Mouse (Mus musculus) embryonic facial prominence, embryonic 15.5 days (tissue): ENCODE data around the gene Wdr27. TPM values are rescaled to one million over a fixed set of nuclear protein-coding genes. Genes with fewer than 3 reads are reported as not detected.
"Not testable (repeated sequence)": the region's sequence is repeated elsewhere in the genome, so short reads cannot be mapped to it uniquely, and the experiment has no call there.

Experiments used
- ATAC-seq: fragments of 200-750 bp; cut with Nextera tagmentation; 2 replicates; pipeline ENCODE4 v1.8.0; 2017; ENCODE audit warnings: low read depth, moderate TSS enrichment; ENCODE audit not compliant: insufficient number of reproducible peaks, low FRiP score, low TSS enrichment
- H3K27ac ChIP-seq: fragments of 300-500 bp; sonication (generic); replicated peaks from 2 replicates; pipeline ENCODE4 v1.5.1; 2015; ENCODE audit warnings: mild to moderate bottlenecking, inconsistent platforms
- H3K27me3 ChIP-seq: fragments of 300-500 bp; sonication (generic); 2 replicates; pipeline ENCODE4 v1.6.1; 2015; ENCODE audit warnings: inconsistent platforms
- H3K36me3 ChIP-seq: fragments of 300-500 bp; sonication (generic); 2 replicates; pipeline ENCODE4 v1.6.1; 2015; ENCODE audit warnings: mild to moderate bottlenecking, inconsistent platforms
- H3K4me1 ChIP-seq: fragments of 300-500 bp; sonication (generic); 2 replicates; pipeline ENCODE4 v1.6.1; 2015; ENCODE audit warnings: inconsistent platforms
- H3K4me2 ChIP-seq: fragments of 300-500 bp; sonication (generic); replicated peaks from 2 replicates; pipeline ENCODE4 v1.6.1; 2015; ENCODE audit warnings: mild to moderate bottlenecking, inconsistent platforms
- H3K4me3 ChIP-seq: fragments of 300-500 bp; sonication (generic); replicated peaks from 2 replicates; pipeline ENCODE4 v1.5.1; 2015; ENCODE audit warnings: mild to moderate bottlenecking, inconsistent platforms
- H3K9ac ChIP-seq: fragments of 300-500 bp; sonication (generic); 2 replicates; pipeline ENCODE4 v1.6.1; 2015; ENCODE audit warnings: inconsistent platforms
- H3K9me3 ChIP-seq: fragments of 300-500 bp; sonication (generic); replicated peaks from 2 replicates; pipeline ENCODE4 v1.6.1; 2016; ENCODE audit warnings: inconsistent platforms
- WGBS: fragments of 180-500 bp; shearing (Covaris S2); methylation state at CpG from one replicate; pipeline ENCODE4 v1.1.7; 2015; 5-methylcytosine and 5-hydroxymethylcytosine counted together
- polyA plus RNA-seq: library from polyadenylated mRNA; unstranded; fragments of >200 nt; fragmentation: Nextera tagmentation; extraction: Ambion mirVana; gene quantifications from 2 replicates; pipeline ENCODE4 v1.2.1, GENCODE M21; 2015

The Wdr27 gene
- polyA plus RNA-seq, 1 experiment from 2014 or later = 13.1 TPM

DNA sequence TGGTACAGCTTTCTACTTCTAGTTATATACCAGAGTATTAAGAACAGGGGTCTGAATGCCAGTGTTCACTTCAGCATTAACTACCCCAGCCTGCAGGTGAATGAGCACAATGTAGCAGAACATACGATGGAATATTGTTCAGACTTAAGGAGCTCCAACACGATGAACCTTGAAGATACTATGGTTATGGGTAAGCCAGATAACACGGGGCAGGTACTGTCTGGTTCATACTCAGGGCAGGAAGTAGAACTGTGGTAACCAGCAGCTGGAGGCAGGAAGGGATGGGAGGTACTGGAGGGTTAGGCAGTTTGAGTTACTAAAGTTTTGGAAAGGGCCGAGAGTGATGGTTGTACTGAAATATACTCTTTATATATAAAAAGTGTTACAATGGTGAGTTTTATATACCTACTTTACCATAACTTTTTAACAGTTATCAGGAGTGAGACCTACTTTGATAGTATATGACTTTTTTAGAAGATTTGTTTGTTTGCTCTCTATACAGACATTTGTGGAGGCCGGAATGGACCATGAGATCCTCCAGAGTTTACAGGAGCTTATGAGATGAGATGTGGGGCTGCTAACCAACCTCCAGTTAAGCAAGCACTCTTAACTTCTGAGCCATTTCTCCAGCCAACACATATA is 15.8 kb upstream of the Wdr27 start:
- Histone ChIP-seq H3K9me3 (no peaks in the 10 kb centered on the region), H3K4me3 (no peak overlapping the region), H3K36me3 (peaks cover 11% of the 10 kb centered on the region), H3K27me3 (no peaks in the 10 kb centered on the region), H3K27ac (no peak overlapping the region), H3K4me1 (peaks cover 6% of the 10 kb centered on the region), H3K4me2 (no peak overlapping the region), H3K9ac (no peak overlapping the region)
- no peak for ATAC-seq
- 84% methylated on average over 5 of the region's 5 CpGs for WGBS

DNA sequence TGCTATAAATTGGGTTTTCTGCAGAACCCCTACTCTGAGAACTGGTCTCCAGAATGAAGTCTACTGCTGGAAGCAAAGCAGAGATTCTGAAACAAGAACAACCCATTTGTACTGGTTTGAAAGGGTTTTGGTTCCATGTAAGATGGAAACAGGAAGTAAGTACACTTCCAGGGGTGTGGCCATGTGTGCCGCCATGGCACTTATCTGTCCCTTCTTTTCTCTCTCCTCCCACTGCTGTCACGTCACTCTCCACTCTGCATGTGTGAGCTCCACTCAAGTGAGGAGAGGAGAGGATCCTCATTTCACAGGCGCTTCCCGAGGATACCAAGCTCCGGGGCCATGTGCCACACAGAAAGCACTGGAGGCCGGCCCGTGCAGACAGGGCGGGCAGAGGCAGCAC is 10.5 kb upstream of the Wdr27 start:
- no peak for ATAC-seq
- no peak overlapping the region for H3K4me2 ChIP-seq
- peaks cover 48% of the 10 kb centered on the region for H3K36me3 ChIP-seq
- H3K4me3 ChIP-seq = no peak overlapping the region
- no peaks in the 10 kb centered on the region for H3K4me1 ChIP-seq
- H3K27me3 ChIP-seq = no peaks in the 10 kb centered on the region
- 89% methylated on average over 8 of the region's 8 CpGs for WGBS
- H3K9me3 ChIP-seq = no peaks in the 10 kb centered on the region
- no peak overlapping the region for H3K27ac ChIP-seq
- H3K9ac ChIP-seq = no peak overlapping the region

DNA sequence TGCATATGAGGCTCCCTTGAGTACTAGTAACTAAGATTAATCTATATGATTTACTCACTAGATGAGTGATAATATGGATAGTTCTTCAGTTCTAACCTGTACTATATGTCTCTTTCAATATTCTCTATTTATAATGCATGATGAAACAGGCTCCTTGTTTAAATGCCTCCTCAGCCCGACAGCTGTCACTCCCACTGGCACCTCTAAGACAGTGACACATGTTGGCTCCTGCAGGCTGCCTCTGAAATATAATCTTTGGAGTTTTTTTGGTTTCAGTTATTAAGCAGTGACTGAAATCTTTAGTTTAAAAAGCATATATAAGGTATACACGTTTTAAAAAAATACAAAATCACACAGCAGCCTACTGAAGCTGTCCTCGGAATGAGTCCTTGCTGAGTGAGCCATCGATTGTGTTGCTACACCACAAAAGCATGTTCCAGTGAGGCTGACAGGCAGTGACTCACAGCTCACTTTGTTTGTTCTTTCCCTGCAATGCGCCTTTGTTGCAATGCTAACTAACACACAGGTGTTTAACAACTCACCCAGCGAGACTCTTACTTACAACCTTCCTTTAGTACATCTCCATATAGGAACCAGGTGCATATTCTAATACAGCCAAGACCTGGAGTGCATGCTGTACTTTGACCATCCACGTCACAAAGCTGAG is 6.3 kb upstream of the Wdr27 start:
- no peaks in the 10 kb centered on the region for H3K9me3 ChIP-seq
- H3K4me2 ChIP-seq = no peak overlapping the region
- 77% methylated on average over 7 of the region's 7 CpGs for WGBS
- no peak overlapping the region for H3K4me3 ChIP-seq
- peaks cover 54% of the 10 kb centered on the region for H3K36me3 ChIP-seq
- H3K9ac ChIP-seq = no peak overlapping the region
- no peaks in the 10 kb centered on the region for H3K27me3 ChIP-seq
- no peak overlapping the region for H3K27ac ChIP-seq
- H3K4me1 ChIP-seq = peaks cover 7% of the 10 kb centered on the region; the same call in 1 of the 2 replicates
- ATAC-seq = no peak

DNA sequence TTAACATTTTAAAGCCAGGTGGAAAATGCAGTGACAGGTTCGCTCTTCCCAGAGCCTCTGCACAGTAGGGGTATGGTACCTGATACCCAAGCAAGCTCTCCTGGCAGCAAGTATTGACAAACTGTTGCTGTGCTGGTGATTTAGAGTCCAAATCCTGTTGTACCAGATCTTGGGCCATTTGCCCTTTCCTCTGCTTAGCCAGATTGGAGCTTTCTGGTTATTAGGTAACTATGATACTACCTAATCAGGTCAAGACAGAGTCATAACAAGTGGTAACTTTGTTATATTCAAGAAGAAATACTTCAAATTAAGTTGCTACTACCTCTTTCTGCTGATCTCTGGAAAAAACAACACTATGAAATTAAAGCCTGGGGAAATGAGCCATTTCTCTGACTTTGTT is 1.6 kb upstream of the Wdr27 start:
- no peak overlapping the region for H3K9ac ChIP-seq
- no peaks in the 10 kb centered on the region for H3K9me3 ChIP-seq
- no peak overlapping the region for H3K4me2 ChIP-seq
- ATAC-seq = no peak
- peaks cover 19% of the 10 kb centered on the region for H3K4me1 ChIP-seq
- H3K36me3 ChIP-seq = peaks cover 20% of the 10 kb centered on the region
- H3K27ac ChIP-seq = no peak overlapping the region
- 85% methylated on average over 1 of the region's 1 CpGs for WGBS
- H3K4me3 ChIP-seq = no peak overlapping the region
- H3K27me3 ChIP-seq = no peaks in the 10 kb centered on the region

DNA sequence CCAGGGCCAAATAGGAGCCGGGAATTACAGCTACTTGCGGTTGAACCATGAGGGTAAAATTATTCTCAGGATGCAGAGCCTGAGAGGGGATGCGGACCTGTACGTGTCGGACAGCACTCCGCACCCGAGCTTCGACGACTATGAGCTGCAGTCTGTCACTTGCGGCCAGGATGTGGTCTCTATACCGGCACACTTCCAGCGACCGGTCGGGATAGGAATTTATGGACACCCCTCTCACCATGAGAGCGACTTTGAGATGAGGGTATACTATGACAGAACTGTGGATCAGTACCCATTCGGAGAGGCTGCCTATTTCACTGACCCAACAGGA is 736 bp upstream of the Wdr27 start:
- Histone ChIP-seq H3K27ac (peak overlapping the region; percentile 75), H3K4me2 (peak overlapping the region; percentile 88), H3K4me3 (peak overlapping the region; percentile 86), H3K4me1 (peaks cover 19% of the 10 kb centered on the region), H3K27me3 (no peaks in the 10 kb centered on the region), H3K36me3 (peaks cover 14% of the 10 kb centered on the region), H3K9me3 (no peaks in the 10 kb centered on the region), H3K9ac (peak overlapping the region; percentile 85)
- no peak for ATAC-seq
- 17% methylated on average over 16 of the region's 16 CpGs for WGBS

DNA sequence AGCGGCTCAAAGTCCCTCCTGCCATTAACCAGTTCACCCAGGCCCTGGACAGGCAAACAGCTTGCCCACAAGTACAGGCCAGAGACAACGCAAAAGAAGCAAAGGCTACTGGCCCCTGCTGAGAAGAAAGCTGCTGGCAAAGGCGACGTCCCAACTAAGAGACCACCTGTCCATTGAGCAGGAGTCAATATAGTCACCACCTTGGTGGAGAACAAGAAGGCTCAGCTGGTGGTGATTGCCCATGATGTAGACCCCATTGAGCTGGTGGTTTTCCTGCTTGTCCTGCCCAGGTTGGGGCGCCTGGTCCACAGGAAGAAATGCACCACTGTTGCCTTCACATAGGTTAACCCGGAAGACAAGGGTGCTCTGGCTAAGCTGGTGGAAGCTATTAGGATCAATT is 777 bp downstream of the Wdr27 start:
- Histone ChIP-seq H3K4me2 (peak overlapping the region; percentile 88), H3K4me3 (peak overlapping the region; percentile 86), H3K4me1 (peaks cover 19% of the 10 kb centered on the region), H3K27ac (peak overlapping the region; percentile 83; the same call in 1 of the 2 replicates), H3K9ac (peak overlapping the region; percentile 85; the same call in 1 of the 2 replicates)
- not testable (repeated sequence) for ATAC-seq, H3K27me3 ChIP-seq, H3K36me3 ChIP-seq, H3K9me3 ChIP-seq
- 63% methylated on average over 6 of the region's 6 CpGs for WGBS

DNA sequence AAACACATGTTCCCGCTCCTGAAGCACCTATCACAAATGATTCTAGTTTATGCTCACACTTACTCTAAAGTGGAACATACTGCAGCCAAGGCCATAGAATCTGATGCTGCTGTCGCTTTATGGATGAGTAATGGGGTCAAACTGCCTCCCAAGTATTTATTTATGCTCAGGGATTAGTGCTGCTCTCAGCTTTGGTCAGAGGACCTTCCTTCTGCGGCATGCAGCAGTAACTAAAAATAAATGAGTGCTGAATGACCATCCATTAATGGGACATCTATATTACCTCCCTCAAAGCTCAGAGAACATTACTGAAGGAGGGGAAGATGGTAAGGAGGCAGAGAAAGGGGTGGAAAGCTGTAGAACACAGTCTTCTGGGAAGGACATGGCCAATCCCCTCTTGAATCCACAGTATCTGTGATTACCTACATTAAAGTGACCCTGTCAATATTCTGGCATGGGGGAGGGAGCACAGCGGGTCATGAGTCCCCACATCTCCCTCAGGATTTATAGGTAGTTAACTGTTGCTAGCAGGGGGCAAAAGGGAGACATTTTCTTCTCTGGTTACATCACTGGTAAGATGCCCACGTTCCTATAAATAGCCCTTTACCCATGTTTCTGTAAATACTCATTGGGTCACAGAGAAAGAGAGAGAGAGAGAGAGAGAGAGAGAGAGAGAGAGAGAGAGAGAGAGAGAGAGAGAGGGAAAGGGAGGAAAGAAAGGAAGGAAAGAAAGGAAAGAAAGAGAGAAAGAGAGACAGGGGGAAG is 6.9 kb downstream of the Wdr27 start:
- no peak overlapping the region for H3K9ac ChIP-seq
- H3K27ac ChIP-seq = no peak overlapping the region
- 67% methylated on average over 5 of the region's 5 CpGs for WGBS
- H3K27me3 ChIP-seq = no peaks in the 10 kb centered on the region
- no peak overlapping the region for H3K4me2 ChIP-seq
- no peaks in the 10 kb centered on the region for H3K4me1 ChIP-seq
- no peaks in the 10 kb centered on the region for H3K9me3 ChIP-seq
- no peak overlapping the region for H3K4me3 ChIP-seq
- no peaks in the 10 kb centered on the region for H3K36me3 ChIP-seq
- ATAC-seq = no peak

DNA sequence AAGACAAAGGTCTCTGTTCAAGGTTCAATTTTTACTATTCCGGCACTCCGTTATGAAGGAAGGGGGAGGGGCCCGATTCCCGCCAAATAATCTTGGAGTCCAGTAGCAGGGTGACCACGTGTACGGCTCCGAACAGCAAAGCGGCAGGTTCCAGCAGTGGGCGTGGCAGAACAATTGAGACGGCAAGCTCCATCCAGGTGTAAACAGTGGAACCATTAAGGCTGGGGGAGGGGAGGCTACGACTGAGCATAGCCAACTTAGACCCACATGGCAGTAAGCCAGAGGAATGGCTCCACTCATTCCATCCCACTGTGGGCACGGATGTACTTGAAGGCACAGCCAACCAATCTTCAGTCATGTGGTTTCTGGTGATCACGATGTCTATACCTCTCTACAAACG is 7.7 kb downstream of the Wdr27 start:
- H3K9me3 ChIP-seq, H3K4me1 ChIP-seq, H3K4me3 ChIP-seq, H3K27ac ChIP-seq, H3K9ac ChIP-seq, H3K27me3 ChIP-seq, H3K4me2 ChIP-seq, ATAC-seq, H3K36me3 ChIP-seq: not testable (repeated sequence)
- WGBS = 80% methylated on average over 14 of the region's 14 CpGs

DNA sequence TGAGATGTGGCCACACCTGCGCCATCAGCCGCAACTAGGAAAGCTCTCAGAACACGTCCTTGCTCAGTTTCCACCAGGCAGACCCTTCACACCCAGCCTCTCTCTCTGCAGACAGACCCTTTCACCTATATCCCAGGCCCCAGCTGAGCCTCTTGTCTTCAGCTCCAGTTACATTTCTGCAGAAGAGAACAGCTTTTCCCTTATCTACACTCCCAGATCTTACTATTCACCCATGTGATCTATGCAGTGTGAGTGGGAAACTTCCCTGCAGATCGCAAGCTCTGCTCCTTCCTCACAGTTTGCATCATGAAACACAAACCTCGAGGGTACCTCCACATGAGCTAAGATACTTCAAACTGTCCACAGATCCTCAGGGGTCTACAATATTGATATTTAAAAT is 11.5 kb downstream of the Wdr27 start:
- ATAC-seq = no peak
- Histone ChIP-seq H3K4me1 (no peaks in the 10 kb centered on the region), H3K27me3 (no peaks in the 10 kb centered on the region), H3K4me2 (no peak overlapping the region), H3K4me3 (no peak overlapping the region), H3K9ac (no peak overlapping the region), H3K36me3 (no peaks in the 10 kb centered on the region), H3K27ac (no peak overlapping the region), H3K9me3 (no peaks in the 10 kb centered on the region)
- 79% methylated on average over 5 of the region's 5 CpGs for WGBS

DNA sequence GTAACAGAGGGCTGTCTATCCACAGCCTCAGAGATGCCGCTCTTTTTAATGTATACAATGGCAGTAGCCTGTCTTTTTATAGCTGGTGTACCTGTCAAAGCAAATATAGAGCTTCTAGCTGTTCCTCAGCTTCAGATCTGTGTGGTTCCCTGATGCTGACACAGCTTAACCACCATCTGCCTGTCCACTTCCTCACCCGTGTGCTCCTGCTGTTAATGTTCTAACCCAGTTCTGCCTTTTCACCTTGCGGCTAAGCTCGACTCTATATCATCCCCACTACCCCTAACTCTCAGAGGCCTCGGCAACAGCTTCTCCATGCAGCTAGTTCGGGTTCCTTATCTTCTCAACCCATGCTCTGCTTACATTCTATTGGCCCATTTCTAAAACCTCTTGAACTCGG is 12.3 kb downstream of the Wdr27 start:
- Histone ChIP-seq H3K4me2 (no peak overlapping the region), H3K9ac (no peak overlapping the region), H3K36me3 (no peaks in the 10 kb centered on the region), H3K27ac (no peak overlapping the region), H3K4me1 (no peaks in the 10 kb centered on the region), H3K4me3 (no peak overlapping the region), H3K27me3 (no peaks in the 10 kb centered on the region), H3K9me3 (no peaks in the 10 kb centered on the region)
- WGBS = 83% methylated on average over 7 of the region's 7 CpGs
- no peak for ATAC-seq

DNA sequence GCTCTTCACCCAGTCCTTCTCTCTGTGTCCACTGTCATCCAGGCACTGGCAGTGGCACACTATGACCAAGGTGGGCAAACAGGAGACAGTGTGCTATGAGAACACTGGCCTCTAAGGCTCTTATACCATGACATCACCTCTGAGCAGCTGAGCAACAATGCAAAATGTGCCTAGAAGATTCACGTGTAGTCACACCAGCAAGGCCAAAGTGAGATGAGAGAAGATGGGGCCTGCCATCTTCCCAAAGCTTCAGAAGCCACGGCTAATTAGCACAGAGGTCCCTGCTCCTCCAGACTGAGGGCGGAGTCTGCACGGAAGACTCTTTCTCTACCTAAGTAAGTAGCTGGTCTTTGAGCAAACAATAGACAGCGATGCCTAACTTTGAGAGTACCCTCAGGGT is 14.3 kb downstream of the Wdr27 start:
- H3K4me2 ChIP-seq = no peak overlapping the region
- H3K27me3 ChIP-seq = no peaks in the 10 kb centered on the region
- no peaks in the 10 kb centered on the region for H3K36me3 ChIP-seq
- no peak overlapping the region for H3K4me3 ChIP-seq
- ATAC-seq = no peak
- H3K4me1 ChIP-seq = no peaks in the 10 kb centered on the region
- H3K9ac ChIP-seq = no peak overlapping the region
- WGBS = 50% methylated on average over 5 of the region's 5 CpGs
- no peak overlapping the region for H3K27ac ChIP-seq
- H3K9me3 ChIP-seq = no peaks in the 10 kb centered on the region
